Mouse (Mus musculus) liver, adult 2 months (tissue): Measurements from ENCODE around the gene Olfr987. TPM values are rescaled to one million over a fixed set of nuclear protein-coding genes. Genes with fewer than 3 reads are reported as not detected.

ENCODE experiments used
- DNase-seq: peaks from one replicate; pipeline ENCODE4 v3.0.0-alpha.2; 2011; ENCODE audit warnings: low read depth, low spot score; ENCODE audit errors: extremely low read depth
- H3K27ac ChIP-seq: fragments of 200-500 bp; replicated peaks from 2 replicates; pipeline ENCODE4 v1.5.1; 2012; ENCODE audit warnings: low read depth, mild to moderate bottlenecking, control low read depth, inconsistent platforms, low read length; ENCODE audit not compliant: insufficient read depth
- H3K27me3 ChIP-seq: fragments of 200-500 bp; 2 replicates; pipeline ENCODE4 v1.6.1; 2012; ENCODE audit warnings: mild to moderate bottlenecking, moderate library complexity, low read length, inconsistent platforms; ENCODE audit not compliant: control insufficient read depth, insufficient read depth
- H3K36me3 ChIP-seq: fragments of 200-500 bp; 2 replicates; pipeline ENCODE4 v1.6.1; 2012; ENCODE audit warnings: low read length, inconsistent platforms; ENCODE audit not compliant: control insufficient read depth, insufficient read depth
- H3K4me1 ChIP-seq: fragments of 200-500 bp; 2 replicates; pipeline ENCODE4 v1.6.1; 2011; ENCODE audit warnings: low read length; ENCODE audit not compliant: control insufficient read depth, insufficient read depth
- H3K4me3 ChIP-seq: fragments of 200-500 bp; 2 replicates; pipeline ENCODE4 v1.5.1; 2011; ENCODE audit warnings: low read depth, mild to moderate bottlenecking, control low read depth, low read length, moderate library complexity; ENCODE audit not compliant: insufficient read depth
- H3K79me2 ChIP-seq: fragments of 200-500 bp; 2 replicates; pipeline ENCODE4 v1.6.1; 2012; ENCODE audit warnings: inconsistent platforms, mild to moderate bottlenecking, low read length, moderate library complexity; ENCODE audit not compliant: control insufficient read depth, insufficient read depth
- H3K9ac ChIP-seq: fragments of 200-500 bp; 2 replicates; pipeline ENCODE4 v1.6.1; 2012; ENCODE audit warnings: low read depth, mild to moderate bottlenecking, control low read depth, inconsistent platforms, low read length
- CTCF ChIP-seq: fragments of 200-500 bp; IDR thresholded peaks from 2 replicates; pipeline ENCODE4 v1.5.1; 2011; ENCODE audit warnings: low read depth, low read length, control low read depth
- POLR2A ChIP-seq: fragments of 200-500 bp; IDR thresholded peaks from 2 replicates; pipeline ENCODE4 v1.6.1; 2011; ENCODE audit warnings: low read length, control low read depth; ENCODE audit not compliant: insufficient read depth; ENCODE audit errors: extremely low read depth
- WGBS: fragments of 180-500 bp; shearing (Covaris S2); methylation state at CpG from one replicate; pipeline ENCODE4 v1.1.7; 2018; 5-methylcytosine and 5-hydroxymethylcytosine counted together
- polyA plus RNA-seq: library from polyadenylated mRNA; depleted of rRNA; stranded (reverse); fragments of >200 nt; gene quantifications from 2 replicates; pipeline ENCODE4 v1.2.3, GENCODE M21; 2012; rRNA removed
- total RNA-seq: library from RNA; depleted of rRNA; stranded (reverse); fragments of >200 nt; gene quantifications from 2 replicates; pipeline ENCODE4 v1.2.3, GENCODE M21; 2014; rRNA removed

The Olfr987 gene
- total and polyA plus RNA-seq, 2 experiments = not detected

DNA sequence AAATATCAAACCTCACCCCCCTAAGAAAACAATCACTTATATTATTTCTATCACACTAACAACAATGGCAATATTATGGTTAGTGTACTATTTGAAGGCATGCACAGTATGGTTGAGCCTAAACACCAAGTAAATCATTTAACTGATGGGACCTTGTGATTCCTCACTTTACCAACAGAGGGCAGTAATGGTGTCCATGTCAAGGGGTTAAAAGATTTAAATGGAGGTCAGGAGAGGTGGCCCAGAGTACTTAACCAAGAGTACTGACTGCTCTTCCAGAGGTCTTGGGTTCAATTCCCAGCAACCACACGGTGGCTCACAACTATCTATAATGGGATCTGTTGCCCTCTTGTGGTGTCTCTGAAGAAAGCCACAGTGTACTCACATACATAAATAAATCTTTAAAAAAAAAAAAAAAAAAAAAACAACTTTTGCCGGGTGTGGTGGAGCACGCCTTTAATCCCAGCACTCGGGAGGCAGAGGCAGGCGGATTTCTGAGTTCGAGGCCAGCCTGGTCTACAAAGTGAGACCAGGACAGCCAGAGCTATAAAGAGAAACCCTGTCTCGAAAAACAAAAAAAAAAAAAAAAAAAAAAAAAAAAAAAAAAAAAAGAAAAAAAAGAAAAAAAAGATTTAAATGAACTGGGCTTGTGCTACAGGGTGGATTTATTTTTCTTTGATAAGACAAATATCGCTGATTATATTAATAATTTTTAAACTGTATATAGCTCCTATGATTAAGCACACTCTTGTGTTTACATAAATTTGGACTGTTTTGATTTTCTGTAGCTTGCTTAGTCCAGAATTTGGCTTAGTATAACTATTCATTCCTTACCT lies 55.3 kb downstream of the Olfr987 start:
- Histone ChIP-seq H3K4me1 (no peaks in the 10 kb centered on the region), H3K27ac (no peak overlapping the region), H3K27me3 (no peaks in the 10 kb centered on the region), H3K4me3 (no peak overlapping the region), H3K79me2 (no peaks in the 10 kb centered on the region), H3K36me3 (no peaks in the 10 kb centered on the region), H3K9ac (no peak overlapping the region)
- no peak for TF ChIP-seq POLR2A
- peak; percentile 32; the same call in 1 of the 2 replicates for TF ChIP-seq CTCF
- WGBS = 86% methylated on average over 8 of the region's 8 CpGs
- peak; percentile 0 for DNase-seq

DNA sequence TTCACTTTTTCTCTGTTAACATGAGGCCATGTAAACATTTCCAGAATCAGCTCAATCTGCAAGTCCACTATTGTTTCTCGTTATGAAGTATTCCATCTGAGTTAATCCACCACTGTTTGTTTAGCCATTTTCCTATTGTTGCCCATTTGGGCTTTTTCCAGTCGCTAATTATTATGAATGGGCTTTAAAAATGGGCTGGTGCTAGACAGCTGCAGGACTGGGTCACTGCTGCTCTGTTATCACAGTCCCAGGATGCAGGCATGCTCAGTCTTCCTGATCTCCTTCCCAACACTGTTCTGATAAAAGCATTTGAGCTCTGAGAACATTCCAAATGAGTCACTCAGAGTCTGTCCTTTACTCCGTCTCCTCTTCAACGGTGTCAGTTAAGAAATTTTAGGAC lies 58.1 kb downstream of the Olfr987 start:
- TF ChIP-seq CTCF = no peak
- no peak for TF ChIP-seq POLR2A
- Histone ChIP-seq H3K36me3 (no peaks in the 10 kb centered on the region), H3K27ac (no peak overlapping the region), H3K9ac (no peak overlapping the region), H3K79me2 (no peaks in the 10 kb centered on the region), H3K27me3 (no peaks in the 10 kb centered on the region), H3K4me3 (no peak overlapping the region), H3K4me1 (no peaks in the 10 kb centered on the region)
- DNase-seq = no peak
- WGBS = 70% methylated on average over 4 of the region's 4 CpGs

Other genes starting within 250 kb of the Olfr987 start
- gene Aplnr, start 203.1 kb downstream of the Olfr987 start, total RNA-seq = 0.07 and 0.09 TPM in 2 replicates
- gene Aplnr, start 203.1 kb downstream of the Olfr987 start, polyA plus RNA-seq = 0.04 and 0.06 TPM in 2 replicates
- gene Lrrc55, start 142.1 kb downstream of the Olfr987 start, total RNA-seq = 0.07 TPM in 1 of 2 replicates, not detected in the other
- gene Lrrc55, start 142.1 kb downstream of the Olfr987 start, polyA plus RNA-seq = not detected in 2 replicates
- gene Olfr988, start 23.9 kb upstream of the Olfr987 start, total RNA-seq = not detected in 2 replicates
- not detected in 2 replicates for gene Olfr988, start 23.9 kb upstream of the Olfr987 start, polyA plus RNA-seq
- not detected in 2 replicates for gene Olfr992, start 70.2 kb upstream of the Olfr987 start, total RNA-seq
- gene Olfr992, start 70.2 kb upstream of the Olfr987 start, polyA plus RNA-seq = not detected in 2 replicates
- not detected in 2 replicates for gene Olfr993, start 75.6 kb upstream of the Olfr987 start, total RNA-seq
- not detected in 2 replicates for gene Olfr993, start 75.6 kb upstream of the Olfr987 start, polyA plus RNA-seq
- not detected in 2 replicates for gene Olfr994, start 97.1 kb upstream of the Olfr987 start, total RNA-seq
- not detected in 2 replicates for gene Olfr994, start 97.1 kb upstream of the Olfr987 start, polyA plus RNA-seq
- gene Olfr995, start 104.3 kb upstream of the Olfr987 start, total RNA-seq = not detected in 2 replicates
- gene Olfr995, start 104.3 kb upstream of the Olfr987 start, polyA plus RNA-seq = not detected in 2 replicates
- gene 4833423E24Rik, start 179.7 kb upstream of the Olfr987 start, total RNA-seq = not detected in 2 replicates
- not detected in 2 replicates for gene 4833423E24Rik, start 179.7 kb upstream of the Olfr987 start, polyA plus RNA-seq
- not detected in 2 replicates for gene Olfr996, start 239.9 kb upstream of the Olfr987 start, total RNA-seq
- gene Olfr996, start 239.9 kb upstream of the Olfr987 start, polyA plus RNA-seq = not detected in 2 replicates
- gene Olfr998, start 249.6 kb upstream of the Olfr987 start, total RNA-seq = not detected in 2 replicates
- not detected in 2 replicates for gene Olfr998, start 249.6 kb upstream of the Olfr987 start, polyA plus RNA-seq